Mouse (Mus musculus) right cerebral cortex, adult 18-20 months (tissue): ENCODE measurements around the gene Lrba.

Experiments
- DNase-seq: peaks from one replicate; pipeline ENCODE4 v3.0.0; 2022; ENCODE audit warnings: mixed read lengths

Lrba gene

GRCm38 (mm10) chr3:86268074-86268702 is 43.7 kb downstream of the Lrba start:
- peak; percentile 31 for DNase-seq

DNA sequence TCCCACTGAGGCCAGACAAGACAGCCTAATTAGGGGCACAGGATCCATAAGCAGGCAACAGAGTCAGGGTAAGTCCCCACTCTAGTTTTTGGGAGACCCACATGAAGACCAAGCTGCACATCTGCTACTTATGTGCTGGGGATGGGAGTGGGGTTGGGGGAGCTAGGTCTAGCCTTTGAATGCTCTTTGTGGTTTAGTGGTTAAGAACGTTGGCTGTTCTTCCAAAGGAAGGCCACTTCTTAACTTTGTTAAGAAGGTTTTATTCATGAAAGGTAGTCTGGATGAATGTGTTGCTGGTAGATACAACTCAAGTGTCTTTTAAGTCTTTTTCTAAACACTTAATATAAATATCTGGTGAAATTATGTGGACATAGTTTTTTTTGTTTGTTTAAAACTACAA is 51.2 kb downstream of the Lrba start:
- DNase-seq, result no peak

DNA sequence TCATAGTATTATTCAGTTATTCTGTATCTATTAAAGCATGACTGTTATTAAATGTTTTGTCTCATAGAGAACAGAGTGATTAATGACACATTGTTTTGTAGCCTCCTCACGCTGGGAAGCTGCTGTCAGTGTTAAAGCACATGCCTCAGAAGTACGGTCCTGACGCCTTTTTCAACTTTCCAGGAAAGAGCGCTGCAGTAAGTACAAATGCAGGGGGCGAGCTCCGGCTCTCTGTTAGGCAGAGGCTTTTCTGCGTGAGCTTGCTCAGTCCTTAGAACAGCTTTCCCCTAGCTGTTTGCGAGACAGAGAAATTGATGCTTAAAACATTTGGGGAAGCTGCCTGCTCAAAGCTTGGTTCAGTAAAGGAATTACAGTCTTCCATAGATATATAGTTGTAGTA is 66.8 kb downstream of the Lrba start:
- DNase-seq, result no peak

- no peak for DNase-seq
Measured at GRCm38 (mm10) chr3:86294866-86295265, 70.4 kb downstream of the Lrba start.

DNA sequence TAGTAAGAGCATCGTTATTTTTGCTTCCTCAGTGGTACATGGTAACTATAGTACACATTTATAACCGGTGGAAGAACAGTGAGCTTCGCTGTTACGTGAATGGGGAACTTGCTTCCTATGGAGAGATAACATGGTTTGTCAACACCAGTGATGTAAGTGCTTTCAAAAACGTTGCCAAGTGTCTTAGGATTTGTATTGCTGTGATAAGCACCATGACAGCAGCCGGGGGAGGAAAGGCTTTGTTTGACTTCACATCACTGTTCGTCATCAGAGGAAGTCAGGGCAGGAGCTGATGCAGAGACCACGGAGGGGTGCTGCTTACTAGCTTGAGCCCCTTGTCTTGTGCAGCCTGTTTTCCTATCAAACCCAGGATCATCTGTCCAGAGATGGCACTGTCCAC is 71.7 kb downstream of the Lrba start:
- DNase-seq, result no peak

DNA sequence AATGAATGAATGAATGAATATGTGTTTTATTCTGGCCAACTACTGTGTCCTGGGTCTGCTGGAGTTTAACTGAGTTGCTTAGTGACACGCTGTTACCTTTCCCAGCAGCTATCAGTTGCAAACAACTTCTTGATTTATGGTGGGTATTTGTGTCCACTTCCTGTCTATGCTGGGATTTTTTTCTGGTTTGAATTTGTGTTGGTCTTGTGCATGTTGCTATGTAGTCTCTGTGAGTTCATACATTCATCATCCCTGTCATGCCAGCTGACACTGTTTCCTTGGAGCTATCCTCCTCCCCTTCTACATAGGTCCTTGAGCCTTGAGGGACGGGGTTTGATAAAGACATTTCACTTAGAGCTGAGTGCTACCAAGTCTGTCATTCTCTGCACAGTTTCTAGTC is 84.4 kb downstream of the Lrba start:
- no peak for DNase-seq

GRCm38 (mm10) chr3:86310216-86310615 is 85.7 kb downstream of the Lrba start:
- no peak for DNase-seq

- DNase-seq, result no peak
Measured at GRCm38 (mm10) chr3:86311406-86311805, 86.9 kb downstream of the Lrba start.

DNA sequence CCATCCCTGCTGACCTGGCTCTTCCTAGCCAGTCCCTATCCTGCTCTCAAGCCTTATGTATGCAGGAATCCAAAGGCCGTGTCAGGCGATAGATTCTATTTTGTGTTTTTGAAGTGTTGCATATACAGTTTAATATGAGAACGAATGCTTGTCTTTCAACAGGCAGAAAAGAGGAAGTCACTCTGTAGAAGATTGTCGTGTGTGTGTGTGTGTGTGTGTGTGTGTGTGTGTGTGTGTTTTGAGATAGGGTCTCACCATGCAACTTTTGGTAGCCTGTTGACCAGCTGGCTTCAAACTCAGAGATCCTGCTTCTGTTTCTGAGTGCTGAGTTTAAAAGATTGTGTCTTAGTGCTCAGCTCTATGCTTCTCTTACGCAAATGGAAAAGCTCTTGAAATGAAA is 93.2 kb downstream of the Lrba start:
- DNase-seq, result no peak

DNA sequence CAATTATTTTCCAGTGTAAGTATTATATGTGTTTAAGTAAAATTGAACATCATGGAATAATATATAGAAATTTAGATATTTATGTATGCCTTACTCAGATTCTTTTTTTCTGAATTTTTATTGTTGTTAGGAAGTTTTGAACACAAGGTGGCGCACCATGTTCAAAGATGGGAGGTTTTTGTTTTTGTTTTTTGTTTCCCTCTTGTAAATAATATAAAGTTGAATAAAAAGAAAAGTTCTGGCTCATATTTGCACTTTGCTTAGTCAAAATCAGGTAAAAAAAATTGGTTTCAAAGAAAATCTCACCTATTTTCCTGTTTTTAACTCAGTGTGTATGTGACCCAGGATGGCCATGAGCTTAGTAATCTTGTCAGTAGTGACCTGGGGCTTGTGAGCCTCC is 104.1 kb downstream of the Lrba start:
- DNase-seq, result no peak

DNA sequence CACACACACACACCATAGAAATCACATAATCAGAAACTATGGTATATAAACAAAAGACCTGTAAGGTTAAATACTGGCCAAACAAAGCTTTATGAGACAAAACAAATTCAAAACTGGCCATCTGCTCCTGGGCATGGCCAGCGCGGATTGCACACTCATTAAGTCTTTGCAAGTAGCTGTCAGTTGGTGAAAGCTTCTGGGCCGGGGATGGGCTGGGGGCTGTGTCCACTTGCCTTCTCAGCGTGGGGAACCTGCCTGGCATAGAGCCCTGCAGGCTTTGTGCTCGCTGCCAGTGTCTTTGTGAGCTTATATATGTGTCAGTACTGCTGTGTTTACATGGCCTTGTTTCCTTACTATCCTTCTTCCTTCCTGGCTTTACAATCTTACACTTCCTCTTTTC is 118.8 kb downstream of the Lrba start:
- DNase-seq, result no peak

DNA sequence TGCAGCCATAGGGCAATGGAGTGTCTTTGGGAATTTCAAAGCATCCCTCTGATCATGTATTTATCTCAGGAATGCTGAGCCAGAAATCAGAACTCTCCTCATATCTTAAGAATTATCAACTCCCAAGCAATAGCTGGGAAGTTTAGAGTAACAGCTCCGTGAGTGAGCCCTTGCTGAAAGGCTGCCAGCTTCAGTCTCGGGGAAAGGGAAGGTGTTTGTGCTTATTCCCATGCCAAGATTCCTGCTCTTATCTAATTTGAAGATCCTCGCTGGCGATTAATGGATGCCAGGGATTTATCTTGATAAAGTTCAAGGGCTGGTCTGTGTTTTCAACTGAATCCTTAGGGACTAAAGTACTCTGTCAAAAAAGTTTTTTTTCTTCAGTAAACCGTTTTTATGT is 138.0 kb downstream of the Lrba start:
- DNase-seq, result no peak

DNA sequence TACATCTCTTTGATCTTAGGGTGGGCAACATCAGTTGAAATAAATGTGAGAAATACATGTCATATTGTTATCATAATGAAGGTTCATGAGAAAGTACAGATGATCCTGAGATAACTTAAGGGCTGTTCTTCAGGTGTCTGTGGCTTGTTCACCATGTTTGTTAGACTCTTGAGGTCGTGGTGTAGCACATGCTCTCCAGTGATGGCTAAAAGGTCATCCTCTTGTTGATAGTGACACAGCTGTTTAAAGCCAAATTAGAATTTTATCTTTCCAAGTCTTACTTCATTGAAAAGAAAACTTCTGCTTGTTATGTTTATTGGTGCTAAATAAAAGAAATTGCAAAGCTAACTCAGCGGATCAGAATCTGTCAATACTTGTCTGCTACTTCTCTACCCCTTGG is 147.0 kb downstream of the Lrba start:
- no peak for DNase-seq

DNA sequence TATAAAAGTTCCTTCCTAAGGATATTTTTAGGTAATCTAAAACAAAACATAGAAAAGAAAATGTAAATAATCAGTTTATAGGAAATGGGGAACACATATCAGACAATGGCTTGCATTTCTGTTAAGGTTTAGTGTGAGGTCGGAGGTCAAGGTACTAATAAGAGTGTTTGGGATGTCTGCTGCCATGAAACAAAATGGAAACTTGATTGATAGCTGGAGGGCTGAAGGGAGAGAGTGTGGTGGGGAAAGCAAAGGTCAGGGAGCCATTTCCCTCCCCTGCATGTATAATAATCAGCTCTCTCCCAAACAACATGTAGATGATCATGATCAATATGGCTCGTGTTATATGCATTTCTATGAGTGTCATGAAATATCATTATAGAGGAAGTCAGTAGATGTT is 150.8 kb downstream of the Lrba start:
- no peak for DNase-seq

DNA sequence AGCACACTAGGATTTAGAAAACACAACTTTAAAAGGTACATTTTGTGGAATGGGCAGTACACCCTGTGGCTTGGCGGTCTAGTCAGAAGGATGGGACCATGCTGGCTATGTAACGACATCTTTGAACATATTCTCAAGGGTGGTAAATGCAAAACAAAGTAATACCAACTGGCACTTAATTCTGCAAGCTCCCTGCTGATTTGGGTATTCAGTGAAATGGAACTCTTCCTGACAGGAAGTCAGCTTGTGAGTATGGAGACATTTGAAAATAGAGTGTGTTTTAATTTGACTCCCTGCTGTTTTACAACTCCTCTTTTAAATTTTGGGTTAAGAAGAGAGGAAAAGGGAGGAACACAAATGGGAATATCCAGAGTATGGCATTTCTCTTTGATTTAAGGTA is 158.1 kb downstream of the Lrba start:
- DNase-seq, result no peak

- DNase-seq, result no peak
Measured at GRCm38 (mm10) chr3:86385047-86385446, 160.6 kb downstream of the Lrba start.

GRCm38 (mm10) chr3:86386246-86386645 is 161.8 kb downstream of the Lrba start:
- DNase-seq, result no peak

DNA sequence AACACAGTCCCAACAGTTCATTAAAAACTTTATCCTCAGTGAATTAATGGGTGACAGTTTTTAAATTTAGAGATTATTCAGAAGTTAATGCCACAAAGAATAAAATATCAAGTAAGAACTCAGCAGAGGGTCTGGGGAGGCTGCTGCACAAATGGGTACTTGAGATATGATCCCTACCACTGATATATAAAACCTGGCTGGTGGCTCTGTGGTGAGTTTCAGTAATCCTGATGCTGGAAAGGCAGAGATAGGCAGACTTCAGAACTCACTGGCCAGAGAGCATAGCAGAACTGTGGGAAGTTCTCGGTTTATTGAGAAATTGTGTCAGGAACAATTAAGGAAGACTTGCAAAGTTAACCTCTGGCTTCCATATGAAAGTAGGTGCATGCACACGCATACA is 199.3 kb downstream of the Lrba start:
- no peak for DNase-seq

GRCm38 (mm10) chr3:86426733-86427132 is 202.3 kb downstream of the Lrba start:
- DNase-seq, result no peak

- DNase-seq, result no peak
Measured at GRCm38 (mm10) chr3:86443497-86443896, 219.0 kb downstream of the Lrba start.

DNA sequence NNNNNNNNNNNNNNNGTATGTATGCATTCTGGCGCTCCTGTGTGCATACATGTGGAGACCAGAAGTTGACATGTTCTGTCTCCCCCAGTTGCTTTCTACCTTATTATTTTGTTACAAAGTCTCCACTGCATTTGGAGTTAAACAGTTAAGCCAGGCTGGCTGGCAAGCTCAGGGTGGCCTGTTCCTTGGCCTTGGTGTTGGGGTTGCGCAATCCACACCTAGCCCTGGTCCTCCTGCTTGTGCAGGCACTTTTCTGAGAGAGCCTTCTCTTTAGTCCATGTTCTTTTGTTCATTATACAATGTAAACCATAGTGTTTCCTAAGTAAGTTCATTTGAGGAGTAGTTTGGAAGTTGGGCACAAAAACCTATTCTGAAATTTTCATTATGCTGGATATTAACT is 226.7 kb downstream of the Lrba start:
- DNase-seq, result no peak

GRCm38 (mm10) chr3:86461582-86461981 is 237.1 kb downstream of the Lrba start:
- no peak for DNase-seq

DNA sequence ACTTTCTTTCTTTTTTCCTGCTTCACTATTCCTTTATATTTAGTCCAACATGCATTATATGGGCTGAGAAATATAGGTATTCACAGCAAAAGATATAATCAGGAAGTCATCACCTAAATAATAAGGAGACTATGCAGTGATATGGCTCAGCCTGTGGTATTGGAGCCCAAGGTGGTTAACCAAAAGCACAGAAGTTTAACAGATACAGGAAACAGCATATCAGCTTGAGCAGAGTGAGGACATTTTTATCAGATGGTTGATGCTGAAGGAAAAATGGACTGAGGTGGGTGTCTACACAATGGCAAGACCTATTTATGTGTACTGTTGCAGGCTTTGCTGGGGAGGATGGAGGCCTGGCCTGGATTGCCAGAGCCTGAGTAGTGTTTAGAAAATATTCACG is 265.5 kb downstream of the Lrba start:
- no peak for DNase-seq

DNA sequence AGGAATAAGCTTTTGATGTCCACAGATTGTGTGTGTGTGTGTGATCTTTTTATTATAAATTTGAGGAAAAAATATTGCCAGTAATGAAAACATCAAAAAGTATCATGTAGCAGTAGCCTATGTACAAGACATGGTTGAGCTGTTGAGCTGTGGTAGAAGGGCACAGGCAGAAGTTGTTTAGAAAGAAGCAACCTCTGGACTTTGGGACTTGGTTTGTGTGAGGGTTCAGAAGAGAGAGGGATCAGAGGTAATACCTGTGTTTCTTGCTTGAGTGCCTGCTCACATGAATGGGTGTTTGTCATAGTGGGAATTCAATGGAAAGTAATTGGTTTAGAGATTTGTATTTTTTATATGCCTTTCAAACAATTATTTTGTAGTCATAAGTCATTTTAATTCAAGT is 276.1 kb downstream of the Lrba start:
- DNase-seq, result no peak

- no peak for DNase-seq
Measured at GRCm38 (mm10) chr3:86518506-86519109, 294.1 kb downstream of the Lrba start.
